Mouse (Mus musculus) stomach, postnatal 0 days (tissue): ENCODE results near the gene Mtfr2.

Source experiments
- CTCF ChIP-seq: IDR thresholded peaks from 2 replicates; pipeline ENCODE4 v1.5.1; 2016; ENCODE audit warnings: antibody characterized with exemption, low read depth, mild to moderate bottlenecking, moderate library complexity
- EP300 ChIP-seq: optimal IDR thresholded peaks from 2 replicates; pipeline ENCODE3; 2016; ENCODE audit warnings: antibody characterized with exemption

DNA sequence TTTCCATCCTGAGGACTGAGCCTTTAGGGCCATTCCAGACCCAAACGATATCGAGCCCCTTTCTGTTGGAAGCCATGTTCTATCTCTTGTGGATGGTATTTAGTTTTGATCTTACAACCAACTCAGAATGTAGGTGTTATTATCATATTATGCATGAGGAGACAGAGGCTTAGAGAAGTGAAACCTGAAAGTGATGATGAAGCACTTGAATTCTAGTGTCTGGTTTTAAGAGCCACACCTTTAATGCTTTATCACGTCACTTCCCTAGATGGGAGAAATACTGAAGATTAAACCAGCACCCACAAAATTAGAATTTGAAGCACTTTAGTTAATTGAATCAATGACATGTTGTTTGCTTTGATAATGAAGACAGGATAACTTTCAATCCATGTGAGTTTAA is 48.2 kb downstream of the Mtfr2 start:
- TF ChIP-seq CTCF: no peak
- no peak for TF ChIP-seq EP300
